Mouse (Mus musculus) cerebellum, postnatal 14 days (tissue): ENCODE data around the gene Wwox.

ENCODE experiments used
- DNase-seq, 2 experiments: peaks; one replicate each; pipeline ENCODE4 v3.0.0; 2021; ENCODE audit warnings: mixed read lengths in 2 of 2

The Wwox gene

GRCm38 (mm10) chr8:115058193-115058835 is 618.9 kb downstream of the Wwox start:
- no peak for DNase-seq

- no peak for DNase-seq
Observed at GRCm38 (mm10) chr8:115063623-115064022, 624.2 kb downstream of the Wwox start.

- DNase-seq, result no peak
Observed at GRCm38 (mm10) chr8:115064691-115065090, 625.2 kb downstream of the Wwox start.

GRCm38 (mm10) chr8:115065386-115065785 is 625.9 kb downstream of the Wwox start:
- no peak for DNase-seq

- no peak for DNase-seq
Observed at GRCm38 (mm10) chr8:115066550-115067058, 627.1 kb downstream of the Wwox start.

GRCm38 (mm10) chr8:115068723-115069122 is 629.3 kb downstream of the Wwox start:
- DNase-seq, result no peak

- no peak for DNase-seq
Observed at GRCm38 (mm10) chr8:115070225-115070624, 630.8 kb downstream of the Wwox start.

GRCm38 (mm10) chr8:115071231-115071630 is 631.8 kb downstream of the Wwox start:
- no peak for DNase-seq

- DNase-seq, result no peak
Observed at GRCm38 (mm10) chr8:115078296-115078695, 638.8 kb downstream of the Wwox start.

- peak; percentile 45 to 55 for DNase-seq
Observed at GRCm38 (mm10) chr8:115081302-115082207, 642.1 kb downstream of the Wwox start.

- DNase-seq, result no peak
Observed at GRCm38 (mm10) chr8:115088162-115088561, 648.7 kb downstream of the Wwox start.

- DNase-seq, result no peak
Observed at GRCm38 (mm10) chr8:115089744-115090143, 650.3 kb downstream of the Wwox start.

- DNase-seq, result no peak
Observed at GRCm38 (mm10) chr8:115090202-115090601, 650.7 kb downstream of the Wwox start.

GRCm38 (mm10) chr8:115095548-115095947 is 656.1 kb downstream of the Wwox start:
- peak; percentile 35 to 44 for DNase-seq

GRCm38 (mm10) chr8:115097988-115098562 is 658.6 kb downstream of the Wwox start:
- DNase-seq, result no peak

- no peak for DNase-seq
Observed at GRCm38 (mm10) chr8:115109309-115109708, 669.9 kb downstream of the Wwox start.

- no peak for DNase-seq
Observed at GRCm38 (mm10) chr8:115110423-115110822, 671.0 kb downstream of the Wwox start.

GRCm38 (mm10) chr8:115112062-115112461 is 672.6 kb downstream of the Wwox start:
- DNase-seq, result no peak

GRCm38 (mm10) chr8:115114498-115114897 is 675.0 kb downstream of the Wwox start:
- DNase-seq, result no peak

- no peak for DNase-seq
Observed at GRCm38 (mm10) chr8:115126081-115126480, 686.6 kb downstream of the Wwox start.

GRCm38 (mm10) chr8:115126674-115127073 is 687.2 kb downstream of the Wwox start:
- no peak for DNase-seq

- peak in 1 of 2 experiments; percentile 25 for DNase-seq
Observed at GRCm38 (mm10) chr8:115129307-115129706, 689.9 kb downstream of the Wwox start.

- DNase-seq, result no peak
Observed at GRCm38 (mm10) chr8:115133119-115133518, 693.7 kb downstream of the Wwox start.
